Mouse (Mus musculus): ENCODE data around the gene Gpr107.

Gpr107 gene

DNA sequence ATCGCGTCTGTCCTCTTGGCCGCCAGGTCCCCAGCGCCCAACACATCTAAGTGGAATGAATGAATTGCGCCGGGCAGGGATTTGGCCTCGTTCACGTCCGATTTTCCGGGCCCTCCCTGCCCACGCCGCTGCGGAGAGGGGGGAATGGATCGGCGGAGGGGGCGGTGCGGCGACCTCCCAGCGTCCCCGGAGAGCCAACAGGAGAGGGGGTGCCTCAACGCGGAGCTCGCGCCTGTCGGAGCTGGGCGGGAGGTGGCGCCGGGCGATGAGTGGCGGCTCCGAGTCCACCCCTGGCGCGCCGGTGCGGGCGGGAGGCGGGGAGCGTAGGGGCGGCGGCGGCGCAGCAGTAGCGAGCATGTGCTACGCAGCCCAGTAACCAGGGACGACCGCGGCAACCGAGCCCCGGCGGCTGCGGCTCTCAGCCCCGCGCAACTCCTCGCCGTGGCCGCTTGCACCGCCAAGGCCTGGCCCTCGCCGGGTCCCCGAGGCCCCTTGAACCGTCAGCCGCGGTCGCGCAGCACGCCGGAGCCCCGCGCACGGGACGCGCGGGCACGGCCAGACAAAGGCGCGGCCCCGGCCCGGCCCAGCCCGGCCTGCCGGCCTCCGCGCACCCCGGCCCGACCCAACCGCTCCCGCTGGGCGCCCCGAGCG is 93.5 kb downstream of the Gpr107 start, which contains the start of gene Ncs1:
Gene Ncs1 (plus strand): TSS at position 333 of the 651 bp plus-strand sequence.
- DNase-seq (ENCODE audit: low spot score in 2 of 2) = peak in 1 of 2 experiments; percentile 29

DNA sequence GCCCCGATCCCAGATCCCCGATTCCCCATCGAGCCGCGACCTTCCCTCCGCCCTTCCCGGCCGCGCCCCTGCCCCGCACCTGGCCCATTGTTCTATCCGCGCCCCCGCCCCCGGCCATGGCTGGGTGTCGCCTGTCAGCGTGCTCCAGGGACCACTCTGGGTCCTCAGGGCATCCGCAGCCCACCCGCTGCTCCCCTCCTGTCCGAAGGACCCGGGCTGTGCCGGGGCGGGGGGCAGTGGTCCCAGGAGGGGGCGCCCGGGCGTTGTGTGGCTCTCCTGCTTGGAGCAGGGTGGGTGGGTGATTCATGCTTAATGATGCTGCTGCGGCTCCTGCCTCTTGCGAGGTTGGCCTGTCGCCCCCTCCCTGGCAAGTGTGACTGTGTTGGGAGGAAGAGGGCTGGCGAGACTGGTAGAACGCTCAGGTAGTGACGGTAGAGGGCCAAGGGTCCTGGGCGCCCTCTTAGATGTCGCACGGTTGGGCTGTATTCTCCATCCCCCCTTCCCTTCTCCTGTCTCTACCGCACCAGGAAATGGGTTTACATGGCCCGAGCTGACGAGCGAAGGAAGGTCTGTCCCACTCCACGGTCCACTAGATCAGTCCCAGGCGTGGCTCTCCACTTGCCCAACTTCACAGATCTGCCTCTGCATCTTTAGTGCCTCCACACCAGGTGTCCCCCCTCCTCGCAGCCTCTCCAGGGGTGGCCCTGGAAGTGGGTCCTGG is 94.3 kb downstream of the Gpr107 start:
- no peak for DNase-seq (ENCODE audit: low spot score in 2 of 2)

GRCm38 (mm10) chr2:31248856-31249255 is 96.7 kb downstream of the Gpr107 start:
- DNase-seq (ENCODE audit: low spot score in 2 of 2) = no peak

DNA sequence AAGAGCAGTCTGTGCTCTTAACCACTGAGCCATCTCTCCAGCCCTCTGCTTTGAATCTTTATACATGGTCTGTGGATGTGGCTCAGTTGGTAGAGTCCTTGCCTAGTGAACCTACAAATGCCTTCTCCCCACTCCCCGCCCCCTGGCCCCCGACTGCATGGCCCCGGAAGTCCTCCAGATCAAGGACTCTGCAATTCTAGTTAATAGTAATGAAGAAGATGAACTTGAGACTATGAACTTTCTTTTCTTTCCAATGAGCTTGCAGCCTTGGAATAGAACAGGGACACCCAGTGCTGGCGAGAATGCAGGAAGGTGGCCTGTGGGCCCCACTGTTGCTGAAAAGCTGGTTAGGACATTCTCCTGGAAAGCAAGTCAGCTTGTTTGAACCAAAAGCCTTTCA is 100.1 kb downstream of the Gpr107 start:
- DNase-seq (ENCODE audit: low spot score in 2 of 2) = no peak

DNA sequence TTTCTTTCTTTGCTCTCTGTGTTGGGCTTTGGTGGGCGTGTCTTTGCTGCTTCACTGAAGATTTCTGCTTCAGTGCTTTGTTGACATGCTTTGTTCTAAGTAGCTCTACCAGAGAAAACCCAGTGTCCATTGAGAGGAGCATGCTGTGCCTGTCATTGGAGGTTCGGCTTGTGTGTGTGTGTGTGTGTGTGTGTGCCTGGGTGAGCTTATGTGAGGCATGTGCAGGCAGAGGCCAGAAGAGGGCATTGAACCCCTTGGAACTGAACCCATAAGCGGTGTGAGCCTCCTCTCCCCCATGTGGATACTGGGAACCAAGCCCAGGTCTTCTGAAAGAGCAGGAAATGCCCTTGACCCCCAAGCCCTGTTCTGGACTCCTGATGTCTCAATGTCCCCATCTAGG is 101.3 kb downstream of the Gpr107 start:
- no peak for DNase-seq (ENCODE audit: low spot score in 2 of 2)

- DNase-seq (ENCODE audit: low spot score in 2 of 2) = no peak
Measured at GRCm38 (mm10) chr2:31254806-31255205, 102.7 kb downstream of the Gpr107 start.

GRCm38 (mm10) chr2:31255952-31256938 is 104.1 kb downstream of the Gpr107 start:
- DNase-seq (ENCODE audit: low spot score in 2 of 2) = peak; percentile 50 to 66

- DNase-seq (ENCODE audit: low spot score in 2 of 2) = no peak
Measured at GRCm38 (mm10) chr2:31257096-31257495, 105.0 kb downstream of the Gpr107 start.

DNA sequence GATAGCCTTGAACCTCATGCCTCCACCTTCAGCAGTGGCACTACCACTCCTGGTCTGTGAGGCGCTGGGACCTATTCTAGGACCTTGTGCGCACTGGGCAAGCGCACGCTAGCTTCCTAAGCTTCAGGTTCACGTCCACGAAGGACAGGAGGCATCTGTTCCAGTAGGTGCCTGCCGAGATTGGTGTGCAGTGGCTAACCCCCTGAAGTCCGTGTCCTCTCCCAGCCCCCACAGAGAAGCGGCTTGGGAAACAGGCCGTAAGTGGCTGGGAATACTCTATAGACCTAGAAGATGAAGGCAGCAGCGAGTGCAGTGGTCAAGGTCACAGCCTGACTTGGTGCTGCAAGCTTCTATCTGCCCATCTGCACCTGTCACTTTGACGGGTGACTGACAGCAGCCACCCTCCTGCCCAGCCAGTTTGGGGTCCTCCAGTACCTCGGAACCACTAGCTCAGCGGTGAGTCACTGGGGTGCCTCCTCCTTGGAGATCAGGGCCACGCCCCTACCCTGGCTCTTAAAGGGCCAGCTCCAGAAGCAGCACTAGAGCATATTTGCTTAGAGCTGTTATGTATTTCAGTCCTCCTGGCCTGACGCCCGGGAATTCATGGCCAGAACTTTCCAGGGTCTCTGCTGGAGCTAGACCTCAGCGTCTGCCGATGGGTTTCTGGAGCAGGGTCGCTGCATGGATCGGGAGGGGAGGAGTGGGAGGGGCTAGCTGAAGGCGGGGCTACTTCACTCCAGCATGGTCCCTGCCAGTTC is 106.7 kb downstream of the Gpr107 start:
- peak in 1 of 2 experiments; percentile 36 for DNase-seq (ENCODE audit: low spot score in 2 of 2)

- no peak for DNase-seq (ENCODE audit: low spot score in 2 of 2)
Measured at GRCm38 (mm10) chr2:31259367-31259920, 107.3 kb downstream of the Gpr107 start.

DNA sequence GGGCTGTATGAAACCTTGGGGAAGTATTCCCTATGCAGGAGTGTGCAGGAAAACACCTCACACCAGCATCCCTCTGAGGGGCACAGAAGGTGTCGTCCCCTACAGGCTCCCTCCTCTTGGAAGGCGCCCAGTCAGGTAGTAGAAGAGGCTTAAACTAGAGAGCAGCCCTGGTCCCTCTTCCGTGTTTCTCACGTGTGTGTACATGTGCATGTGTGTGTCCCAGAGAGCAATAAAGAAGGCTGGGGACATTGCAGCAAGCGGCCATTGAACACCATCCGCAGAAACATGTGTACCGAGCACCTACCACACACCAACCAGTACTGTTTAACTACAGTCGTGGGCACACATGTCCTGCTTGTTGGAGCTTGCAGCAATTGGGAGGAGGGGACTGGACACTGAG is 108.4 kb downstream of the Gpr107 start:
- no peak for DNase-seq (ENCODE audit: low spot score in 2 of 2)

DNA sequence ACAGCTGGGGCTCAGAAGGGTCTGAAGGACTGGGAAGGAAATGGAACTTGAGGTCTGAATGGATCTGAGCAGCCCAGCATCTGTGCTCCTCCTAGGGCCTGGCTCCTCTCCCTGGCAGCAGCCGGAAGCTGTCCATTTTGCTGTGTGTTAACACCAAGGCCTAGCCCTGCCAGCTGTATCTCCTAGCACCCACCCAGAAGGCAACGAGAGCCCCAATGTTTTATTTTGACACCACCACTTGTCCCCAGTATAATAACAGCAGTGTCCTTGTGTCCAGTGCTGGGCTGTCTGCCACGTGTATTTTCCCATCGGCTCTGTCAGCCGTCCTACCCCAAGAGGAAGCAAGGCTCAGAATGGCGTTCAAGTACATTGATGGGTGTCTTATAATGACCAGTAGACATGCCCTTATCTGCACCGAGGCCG is 110.9 kb downstream of the Gpr107 start:
- DNase-seq (ENCODE audit: low spot score in 2 of 2) = no peak

DNA sequence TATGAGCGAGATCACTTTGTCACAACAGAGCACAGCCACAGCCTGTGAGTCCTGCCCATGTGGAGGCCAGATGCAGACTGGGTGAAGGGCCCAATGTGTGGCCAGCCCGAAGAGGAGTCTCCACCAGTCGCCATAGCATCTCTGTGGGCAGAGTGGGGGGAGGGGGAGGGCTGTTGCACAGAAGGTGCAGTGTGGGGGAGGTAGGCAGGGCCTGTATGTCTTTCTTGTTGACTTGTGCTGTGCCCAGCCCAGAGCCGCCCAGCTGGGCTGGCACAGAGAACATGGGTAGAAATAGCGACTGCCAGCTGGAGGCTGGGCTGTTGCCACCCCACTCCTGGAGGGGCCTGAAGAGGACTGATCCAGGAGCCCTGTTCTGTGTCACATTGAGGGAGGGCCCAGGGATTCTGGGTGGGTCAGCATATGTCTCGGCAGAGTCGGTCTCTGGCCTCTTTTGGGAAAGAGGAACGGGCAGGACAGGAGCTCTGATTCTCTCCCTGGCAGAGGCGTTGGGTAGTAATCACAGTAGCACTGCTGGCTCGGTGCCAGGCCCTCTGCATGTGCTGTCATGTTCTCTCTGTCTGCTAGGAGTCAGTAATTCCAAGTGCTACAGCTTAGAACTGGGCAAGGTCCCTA is 111.7 kb downstream of the Gpr107 start:
- DNase-seq (ENCODE audit: low spot score in 2 of 2) = no peak

- no peak for DNase-seq (ENCODE audit: low spot score in 2 of 2)
Measured at GRCm38 (mm10) chr2:31267447-31267846, 115.3 kb downstream of the Gpr107 start.

Data from spleen, postnatal 14 days (tissue).